Mouse (Mus musculus) gastrocnemius, postnatal 25 days (tissue): ENCODE measurements at regions not wholly inside any gene's neighbourhood (a gene's known extent, or its start where the extent isn't known, plus 50 kb on each side); places are given as distances from the start of the nearest gene placed in this dataset.

Source experiments
- DNase-seq: peaks from one replicate; pipeline ENCODE4 v3.0.0; 2022

DNA sequence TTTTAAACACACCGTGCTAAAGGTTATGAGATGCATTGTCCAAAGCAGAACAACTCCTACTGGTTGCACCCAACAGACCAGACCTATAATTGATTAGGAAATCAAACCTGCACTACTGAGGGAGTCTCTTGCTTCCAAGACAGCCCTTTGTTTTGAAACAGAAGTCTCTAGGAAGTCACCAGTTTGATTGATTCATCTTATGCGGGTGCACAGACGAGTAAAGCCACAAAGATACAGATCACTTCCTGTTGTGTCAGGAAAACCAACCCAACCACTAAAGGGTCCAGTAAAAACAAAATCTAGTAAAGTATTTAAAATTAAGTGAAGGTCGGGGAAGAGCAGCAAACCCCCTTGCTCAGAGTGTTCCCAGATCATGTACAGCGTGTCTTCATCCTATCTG lies 58.3 kb upstream of the N6amt1 start:
- no peak for DNase-seq

- DNase-seq, result no peak
Observed at GRCm38 (mm10) chr16:87292826-87293225, 61.2 kb upstream of the N6amt1 start.

- DNase-seq, result no peak
Observed at GRCm38 (mm10) chr16:87291716-87292115, 62.3 kb upstream of the N6amt1 start.

GRCm38 (mm10) chr16:87285639-87286038 lies 68.3 kb upstream of the N6amt1 start:
- DNase-seq, result no peak

DNA sequence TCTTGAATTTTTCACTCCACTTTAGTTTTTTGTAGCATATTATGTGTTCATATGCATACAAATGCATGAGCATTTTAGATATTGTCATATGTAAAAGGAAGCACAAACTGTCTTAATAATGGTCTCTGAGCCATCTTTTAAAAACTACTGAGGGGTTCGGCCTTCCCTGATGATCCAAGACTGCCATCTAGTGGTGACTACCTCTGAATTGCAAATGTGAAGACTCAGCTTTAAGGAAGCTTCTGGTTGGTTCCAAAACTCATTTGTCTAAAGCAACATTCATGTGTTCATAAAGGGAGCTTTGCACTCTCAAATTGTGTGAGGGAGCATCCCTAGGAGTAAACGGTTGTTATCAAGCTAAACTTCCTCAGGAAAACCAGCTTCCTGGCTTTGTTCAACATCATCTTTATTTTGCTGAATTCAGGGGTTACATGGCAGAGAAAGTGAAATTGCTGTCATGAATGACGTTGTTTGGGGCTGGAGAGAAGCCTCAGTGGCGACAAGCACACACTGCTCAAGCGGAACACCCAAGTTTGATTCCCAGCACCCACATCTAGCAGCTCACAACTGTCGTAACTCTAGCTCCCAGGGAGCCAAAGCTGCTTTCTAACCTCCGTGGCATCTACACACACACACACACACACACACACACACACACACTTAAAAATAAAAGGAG lies 69.0 kb upstream of the N6amt1 start:
- DNase-seq, result no peak

DNA sequence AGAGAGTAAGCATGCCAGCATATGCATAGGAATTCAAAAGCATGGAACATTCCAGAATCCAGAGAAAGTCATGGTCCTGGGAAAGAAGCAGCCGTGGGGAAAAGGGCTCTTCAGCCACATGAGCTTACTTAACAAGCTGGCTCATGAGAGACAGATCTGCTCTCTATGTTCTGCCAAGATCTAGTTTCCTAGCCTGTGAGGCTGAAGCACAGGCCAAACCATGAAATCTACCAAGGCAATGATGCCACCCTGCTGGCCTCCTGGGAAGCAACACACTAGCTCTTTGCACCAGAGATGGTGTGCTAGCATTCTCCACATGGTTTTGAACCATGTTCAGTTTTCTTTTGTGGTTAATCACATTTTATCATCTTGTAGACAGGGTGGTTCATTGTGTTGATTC lies 75.5 kb upstream of the N6amt1 start:
- peak; percentile 45 for DNase-seq

GRCm38 (mm10) chr16:87272363-87272762 lies 81.6 kb upstream of the N6amt1 start:
- no peak for DNase-seq

DNA sequence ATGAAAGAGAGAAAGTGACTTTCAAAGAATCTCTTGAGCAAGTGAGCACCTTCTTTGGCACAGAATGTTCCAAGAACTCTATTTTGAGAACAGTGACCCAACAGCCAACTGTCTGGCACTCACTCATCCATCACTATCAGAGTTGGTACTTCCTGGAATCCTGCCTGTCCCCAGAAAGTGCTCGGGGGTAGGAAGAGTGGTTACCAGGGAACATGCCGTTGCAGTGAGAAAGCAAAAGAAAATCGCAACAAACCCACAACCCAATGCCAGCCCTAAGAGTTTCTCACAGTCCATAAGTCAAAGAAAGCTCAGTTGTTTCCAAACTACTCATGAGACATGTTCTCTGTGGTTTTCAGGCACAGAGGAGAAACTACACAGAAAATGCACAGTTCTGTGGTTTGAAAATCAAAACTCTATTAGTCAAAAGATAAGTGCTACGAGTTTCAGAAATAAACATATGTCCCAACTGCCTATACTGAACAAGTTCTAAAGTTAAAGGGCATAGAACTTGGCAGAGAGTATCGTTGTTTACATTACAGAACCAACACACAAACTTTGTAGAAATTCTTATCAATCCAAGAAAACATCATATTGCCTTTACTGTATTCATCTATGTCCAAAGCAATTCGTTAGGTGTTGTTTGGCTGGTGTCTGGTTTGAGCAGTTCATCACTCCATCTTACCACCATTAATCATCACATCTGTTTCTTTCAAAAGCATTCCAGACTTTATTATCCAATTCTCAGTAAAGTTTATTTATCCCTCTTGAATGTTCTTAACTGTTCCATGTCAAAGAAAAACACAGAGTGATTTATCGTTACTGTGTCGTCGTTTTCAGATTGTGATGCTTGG lies 85.8 kb upstream of the N6amt1 start:
- peak; percentile 25 for DNase-seq

DNA sequence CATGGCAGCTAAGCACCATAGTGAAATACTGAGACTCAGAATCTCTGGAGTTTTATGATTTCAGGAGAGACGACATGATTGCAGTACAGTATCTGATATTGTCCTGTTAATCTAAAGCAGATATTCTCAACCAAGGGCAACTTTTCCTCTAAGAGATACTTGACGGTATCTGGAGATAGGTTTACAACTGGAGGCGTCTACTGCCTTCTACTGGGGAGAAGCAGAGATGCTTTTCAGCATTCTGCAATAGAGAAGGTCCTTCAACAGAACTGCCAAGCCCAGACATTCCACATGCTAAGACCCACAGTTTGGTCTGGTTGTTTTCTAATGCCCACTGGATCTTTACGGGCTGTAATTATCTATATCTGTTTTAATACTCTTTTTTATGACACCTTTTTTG lies 86.5 kb upstream of the N6amt1 start:
- no peak for DNase-seq

GRCm38 (mm10) chr16:87263571-87263970 lies 90.4 kb upstream of the N6amt1 start:
- peak; percentile 64 for DNase-seq

DNA sequence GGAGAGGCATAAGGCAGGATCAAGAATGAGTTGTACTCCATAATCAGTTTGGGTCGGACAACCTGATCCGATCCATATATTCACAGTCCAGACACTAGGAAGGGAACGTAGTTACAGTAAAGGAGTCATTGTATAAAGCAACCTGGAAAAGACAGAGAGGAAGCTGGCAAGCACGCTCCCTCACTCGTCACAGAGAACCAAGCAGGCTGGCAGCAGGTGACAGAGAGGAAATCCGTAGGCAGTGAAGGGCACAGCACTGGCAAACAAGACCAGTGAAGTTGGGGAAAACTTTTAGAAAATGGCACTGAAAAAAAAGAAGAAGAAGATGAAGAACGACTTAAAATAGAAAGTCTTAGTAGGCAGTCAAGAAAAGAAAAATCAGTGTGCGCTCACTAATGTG lies 90.9 kb upstream of the N6amt1 start:
- no peak for DNase-seq

- DNase-seq, result no peak
Observed at GRCm38 (mm10) chr16:87262497-87262896, 91.5 kb upstream of the N6amt1 start.

GRCm38 (mm10) chr16:87261527-87261926 lies 92.5 kb upstream of the N6amt1 start:
- DNase-seq, result peak; percentile 76

DNA sequence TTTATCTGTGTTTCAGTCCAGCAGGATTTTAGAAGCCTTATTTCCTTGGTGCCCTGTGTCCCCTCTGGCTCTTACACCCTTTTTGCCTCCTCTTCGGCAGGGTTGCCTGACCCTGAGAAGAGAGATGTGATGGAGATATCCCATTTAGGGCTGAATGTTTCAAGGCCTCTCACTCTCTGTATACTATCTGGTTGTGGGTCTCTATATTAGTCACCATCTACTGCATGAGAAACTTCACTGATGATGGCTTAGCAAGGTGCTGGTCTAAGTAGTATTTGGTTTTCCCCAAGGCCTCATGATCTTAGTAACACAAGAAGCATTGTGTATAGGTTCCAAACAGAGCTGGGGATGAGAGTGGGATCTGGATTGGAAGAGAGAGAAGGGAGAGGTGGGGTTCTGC lies 99.2 kb upstream of the N6amt1 start:
- no peak for DNase-seq

DNA sequence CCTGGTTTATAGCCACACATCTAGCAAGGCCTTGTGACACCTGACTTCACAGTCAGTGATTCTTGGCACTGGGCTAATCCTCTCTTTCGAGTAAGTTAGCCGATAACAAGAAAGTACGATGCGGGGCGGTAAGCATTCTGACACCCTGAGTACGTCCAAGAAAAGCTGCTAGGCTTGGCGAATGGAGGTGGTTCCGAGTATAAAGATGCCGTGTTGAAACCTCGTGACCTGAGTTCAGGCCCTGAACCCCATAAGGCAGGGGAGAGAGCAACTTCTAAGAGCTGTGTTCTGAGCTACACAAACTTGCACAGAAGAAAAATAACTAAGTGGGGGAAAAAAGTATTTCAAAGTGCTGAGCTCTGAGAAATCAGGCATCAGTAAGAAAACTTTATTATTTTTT lies 103.5 kb upstream of the N6amt1 start:
- no peak for DNase-seq

DNA sequence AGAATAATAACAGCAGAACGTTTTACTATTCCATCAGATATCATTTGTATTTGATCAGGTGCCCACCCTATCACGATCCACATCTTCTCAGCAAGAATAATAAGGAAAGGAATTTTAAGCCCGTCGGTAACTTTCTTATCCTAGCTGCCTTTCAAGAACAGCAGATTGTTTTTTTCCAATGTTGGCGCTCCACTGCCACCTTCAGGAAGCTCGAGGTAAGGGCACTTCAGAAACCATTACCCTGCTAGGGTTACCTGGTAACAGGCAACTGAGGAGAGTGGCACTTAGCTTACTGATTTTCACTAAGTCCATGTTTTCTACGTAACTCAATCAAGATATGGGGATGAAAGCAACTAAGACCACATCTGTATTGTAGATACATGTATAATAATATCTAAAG lies 104.1 kb upstream of the N6amt1 start:
- no peak for DNase-seq

DNA sequence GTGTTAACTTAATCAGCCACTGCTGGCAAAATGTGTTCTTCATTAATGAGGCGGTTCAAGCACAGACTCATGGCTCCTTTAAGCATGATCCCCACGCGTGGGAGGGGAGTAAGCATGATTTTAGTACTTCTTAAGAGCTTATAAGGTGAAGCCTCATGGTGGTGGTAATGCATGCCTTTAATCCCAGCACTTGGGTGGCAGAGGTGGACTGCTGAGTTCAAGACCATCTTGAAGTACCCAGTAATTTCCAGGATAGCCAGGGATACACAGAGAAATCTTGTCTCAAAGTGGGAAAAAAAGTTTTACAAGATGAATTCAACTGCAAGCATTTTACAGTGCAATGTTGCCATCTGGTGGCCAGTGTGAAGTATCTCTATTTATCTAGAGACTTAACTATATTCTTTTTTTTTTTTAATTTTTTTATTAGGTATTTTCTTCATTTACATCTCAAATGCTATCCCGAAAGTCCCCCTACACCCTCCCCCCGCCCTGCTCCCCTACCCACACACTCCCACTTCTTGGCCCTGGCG lies 105.4 kb upstream of the N6amt1 start:
- DNase-seq, result no peak

DNA sequence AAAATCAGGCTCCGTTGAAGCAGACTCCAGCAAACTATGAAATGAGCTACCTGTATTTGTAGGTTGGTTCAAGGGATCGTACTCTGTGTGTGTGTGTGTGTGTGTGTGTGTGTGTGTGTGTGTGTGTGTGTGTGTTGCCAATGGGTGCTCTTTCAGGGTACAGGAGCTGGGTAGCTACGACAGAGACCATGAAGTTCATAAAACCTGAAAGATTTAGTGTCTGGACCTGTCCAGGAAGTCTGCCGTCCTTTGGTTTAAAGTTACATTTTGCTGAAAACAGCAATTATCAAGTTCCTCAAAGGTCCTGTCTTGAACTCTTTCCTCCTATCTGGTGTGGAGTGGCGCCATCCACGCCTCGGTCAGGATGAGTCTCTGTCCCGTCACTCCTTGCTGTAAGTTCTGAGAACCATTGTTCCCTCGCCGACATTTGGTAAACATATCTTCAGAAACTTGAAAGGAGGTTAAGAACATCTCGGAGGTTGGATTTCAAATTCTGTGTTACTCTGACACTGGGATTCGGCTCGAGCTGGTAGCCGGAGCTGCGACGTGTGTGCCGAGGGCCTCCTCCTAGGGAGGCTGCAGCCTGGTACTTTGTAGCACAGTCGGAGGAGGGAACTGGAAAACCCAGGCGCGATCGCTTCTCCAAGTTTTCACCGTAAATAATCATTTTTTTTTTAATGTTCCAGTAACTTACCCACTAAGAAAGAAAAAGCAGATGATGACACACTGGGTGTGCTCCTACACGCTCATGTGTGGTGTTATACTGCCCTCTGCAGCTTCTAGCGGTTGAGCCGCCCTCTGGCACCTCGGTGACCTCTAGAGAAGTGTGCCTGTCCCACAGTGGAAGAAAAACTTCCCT lies 107.8 kb upstream of the N6amt1 start:
- DNase-seq, result peak; percentile 72

- no peak for DNase-seq
Observed at GRCm38 (mm10) chr16:87245441-87245840, 108.5 kb upstream of the N6amt1 start.

GRCm38 (mm10) chr16:87242027-87242426 lies 112.0 kb upstream of the N6amt1 start:
- DNase-seq, result no peak

GRCm38 (mm10) chr16:87239105-87239504 lies 114.9 kb upstream of the N6amt1 start:
- DNase-seq, result no peak

DNA sequence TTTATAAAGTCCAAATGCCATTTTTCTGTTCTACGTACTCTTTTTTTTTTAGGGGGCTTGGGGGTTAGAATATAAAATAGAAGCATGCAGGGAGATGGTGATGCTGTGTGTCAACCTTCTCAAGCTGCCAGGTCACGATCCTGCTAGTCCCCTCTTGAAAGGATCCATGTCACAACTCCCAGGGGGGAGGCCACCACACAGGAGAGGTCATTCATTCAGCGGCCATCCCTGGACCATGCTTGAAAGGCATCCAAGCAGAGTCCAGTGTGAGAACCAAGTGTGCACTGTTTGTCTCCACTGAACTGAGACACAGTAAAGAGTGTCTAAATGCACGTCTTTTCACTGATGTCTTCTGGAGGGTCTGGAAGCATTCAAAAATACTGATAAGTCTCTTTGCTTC lies 119.8 kb upstream of the N6amt1 start:
- DNase-seq, result no peak

- DNase-seq, result no peak
Observed at GRCm38 (mm10) chr16:87225595-87225994, 128.4 kb upstream of the N6amt1 start.
